31 mouse cellular contexts compared by ENCODE assay signal in genomic region chr10:13200862-13201261, GRCm38 (mm10). TPM values are rescaled to one million over a fixed set of nuclear protein-coding genes. Genes with fewer than 3 reads are reported as not detected.
DNase-seq lines count a peak whose midpoint lies in the region; ATAC-seq and TF ChIP-seq lines count a peak whose summit lies in the region.
"Had no signal": no experiment of that assay in that cellular context is flagged by ENCODE, and none has a peak within 500 bp of the region (broad histone marks: within the 10 kb centered on the region; RNA-seq: fewer than 3 reads in every experiment).

No protein-coding gene starts in this region.

- H3K4me1 ChIP-seq in liver, embryonic 12.5 days = peaks cover 13% of the 10 kb centered on the region
- peaks cover 8% of the 10 kb centered on the region for H3K4me1 ChIP-seq in bone marrow macrophage, adult 2 months (ENCODE audit: control insufficient read depth, insufficient read depth, low read length)
- H3K4me1 ChIP-seq in midbrain, embryonic 15.5 days = no peaks in the 10 kb centered on the region
- H3K4me1 ChIP-seq: forebrain, embryonic 10.5 days; forebrain, embryonic 13.5 days; heart, embryonic 12.5 days; heart, embryonic 15.5 days; hindbrain, embryonic 10.5 days; hindbrain, embryonic 13.5 days had no signal

- no peak for ATAC-seq in liver, embryonic 12.5 days
- peak; percentile 52 for ATAC-seq in megakaryocyte, adult 5-6 weeks (ENCODE audit: poor library complexity, severe bottlenecking)
- ATAC-seq in midbrain, embryonic 15.5 days (replicated peaks) = no peak
- ATAC-seq: forebrain, embryonic 13.5 days; forebrain, embryonic 16.5 days; hindbrain, embryonic 16.5 days had no signal

- TF ChIP-seq POLR2A in bone marrow macrophage, adult 2 months (IDR thresholded peaks at IDR 0.05; ENCODE audit: borderline replicate concordance, low read depth, low read length) = no peak

- no peak overlapping the region for H3K4me3 ChIP-seq in liver, embryonic 12.5 days
- no peak overlapping the region for H3K4me3 ChIP-seq in bone marrow macrophage, adult 2 months (ENCODE audit: insufficient read depth, low read length)
- H3K4me3 ChIP-seq in midbrain, embryonic 15.5 days = no peak overlapping the region
- H3K4me3 ChIP-seq: forebrain, embryonic 10.5 days; forebrain, embryonic 13.5 days; gastrocnemius, adult 2 months; heart, embryonic 12.5 days; heart, embryonic 15.5 days; hindbrain, embryonic 10.5 days; hindbrain, embryonic 13.5 days had no signal

- H3K27ac ChIP-seq in liver, embryonic 12.5 days = peak overlapping the region; percentile 58
- peak overlapping the region; percentile 12; the same call in 1 of the 2 replicates for H3K27ac ChIP-seq in bone marrow macrophage, adult 2 months (ENCODE audit: insufficient read depth, low read depth, low read length)
- H3K27ac ChIP-seq in midbrain, embryonic 15.5 days = no peak overlapping the region
- H3K27ac ChIP-seq: forebrain, embryonic 10.5 days; forebrain, embryonic 13.5 days; gastrocnemius, adult 2 months; heart, embryonic 15.5 days; hindbrain, embryonic 10.5 days; hindbrain, embryonic 13.5 days had no signal

- H3K4me2 ChIP-seq in liver, embryonic 12.5 days = no peak overlapping the region
- no peak overlapping the region for H3K4me2 ChIP-seq in midbrain, embryonic 15.5 days
- H3K4me2 ChIP-seq: forebrain, embryonic 13.5 days; heart, embryonic 12.5 days; heart, embryonic 15.5 days; hindbrain, embryonic 13.5 days had no signal

- no peaks in the 10 kb centered on the region for H3K36me3 ChIP-seq in liver, embryonic 12.5 days
- H3K36me3 ChIP-seq in midbrain, embryonic 15.5 days (replicated peaks) = no peaks in the 10 kb centered on the region
- H3K36me3 ChIP-seq: forebrain, embryonic 10.5 days; G1E; heart, embryonic 12.5 days; heart, embryonic 15.5 days; hindbrain, embryonic 10.5 days; hindbrain, embryonic 13.5 days had no signal

- no peak for DNase-seq in liver
- DNase-seq in lung, postnatal 4 days = no peak
- no peak for DNase-seq in urinary bladder, postnatal 4 days (ENCODE audit: low spot score in 2 of 2)
- DNase-seq: adrenal gland, adult 8-10 months; adrenal gland, postnatal 25 days; B cell, adult 2 months; cerebellum, adult 18-20 months; cerebellum, adult 9-10 months; cerebellum, postnatal 14 days; gastrocnemius, adult 2 months; gastrocnemius, postnatal 14 days; heart, adult 18-20 months; heart, postnatal 10 days; heart, postnatal 36 days had no signal

- no peaks in the 10 kb centered on the region for H3K9me3 ChIP-seq in liver, embryonic 12.5 days (replicated peaks)
- no peaks in the 10 kb centered on the region for H3K9me3 ChIP-seq in midbrain, embryonic 15.5 days
- H3K9me3 ChIP-seq: forebrain, embryonic 10.5 days; forebrain, embryonic 13.5 days; G1E; heart, embryonic 12.5 days; heart, embryonic 15.5 days; hindbrain, embryonic 10.5 days; hindbrain, embryonic 13.5 days had no signal

- no peak overlapping the region for H3K9ac ChIP-seq in liver, embryonic 12.5 days
- H3K9ac ChIP-seq in midbrain, embryonic 15.5 days = no peak overlapping the region
- H3K9ac ChIP-seq: forebrain, embryonic 13.5 days; heart, embryonic 12.5 days; heart, embryonic 15.5 days; hindbrain, embryonic 13.5 days had no signal

- no peaks in the 10 kb centered on the region for H3K27me3 ChIP-seq in liver, embryonic 12.5 days (replicated peaks)
- H3K27me3 ChIP-seq in midbrain, embryonic 15.5 days (replicated peaks) = no peaks in the 10 kb centered on the region
- H3K27me3 ChIP-seq: CH12.LX; forebrain, embryonic 13.5 days; heart, embryonic 12.5 days; heart, embryonic 15.5 days; hindbrain, embryonic 13.5 days had no signal

- WGBS in liver, embryonic 12.5 days (ENCODE audit: insufficient replicate concordance) = 65% methylated on average over 3 of the region's 3 CpGs
- 92% methylated on average over 3 of the region's 3 CpGs for WGBS in midbrain, embryonic 15.5 days

- TF ChIP-seq CTCF in bone marrow macrophage, adult 2 months (IDR thresholded peaks at IDR 0.05; ENCODE audit: low read depth, low read length) = no peak

RNA-seq across cellular contexts. Expression of gene Ltv1, which starts 7.9 kb away (rescaled TPM):
- polyA plus RNA-seq in liver, embryonic 12.5 days (2016; fragmentation: Nextera tagmentation; extraction: Ambion mirVana) = 58.3 and 61.1 TPM in 2 replicates
- 13.7 and 14.2 TPM in 2 replicates for polyA plus RNA-seq in bone marrow macrophage, adult 2 months (2012; ENCODE audit: insufficient read depth, insufficient read length, missing spikeins)
- total RNA-seq in megakaryocyte, adult 5-6 weeks (2015) = 39.0 and 45.8 TPM in 2 replicates
- 34.6 and 42.4 TPM in 2 replicates for total RNA-seq in megakaryocyte, adult 5-6 weeks (2017)
- polyA plus RNA-seq in midbrain, embryonic 15.5 days (2015; fragmentation: Nextera tagmentation; extraction: Ambion mirVana) = 30.9 and 33.7 TPM in 2 replicates

RNA-seq across cellular contexts. Expression of gene Zc2hc1b, which starts 23.0 kb away (rescaled TPM):
- not detected in 2 replicates for polyA plus RNA-seq in liver, embryonic 12.5 days (2016; fragmentation: Nextera tagmentation; extraction: Ambion mirVana)
- not detected in 2 replicates for polyA plus RNA-seq in bone marrow macrophage, adult 2 months (2012; ENCODE audit: insufficient read depth, insufficient read length, missing spikeins)
- total RNA-seq in megakaryocyte, adult 5-6 weeks (2015) = not detected in 2 replicates
- not detected in 2 replicates for total RNA-seq in megakaryocyte, adult 5-6 weeks (2017)
- polyA plus RNA-seq in midbrain, embryonic 15.5 days (2015; fragmentation: Nextera tagmentation; extraction: Ambion mirVana) = not detected in 2 replicates
- total RNA-seq: adrenal gland, adult 8-10 months; adrenal gland, postnatal 25 days; CH12.LX; G1E; gastrocnemius, adult 2 months; gastrocnemius, postnatal 14 days; gastrocnemius, postnatal 4 days; heart, adult 18-20 months; heart, postnatal 10 days; heart, postnatal 36 days had no signal
- polyA plus RNA-seq: embryonic facial prominence, embryonic 11.5 days; embryonic facial prominence, embryonic 14.5 days; forebrain, embryonic 10.5 days; forebrain, embryonic 13.5 days; forebrain, embryonic 16.5 days; G1E; heart, embryonic 12.5 days; heart, embryonic 15.5 days; hindbrain, embryonic 10.5 days; hindbrain, embryonic 13.5 days; hindbrain, embryonic 16.5 days had no signal
